Mouse (Mus musculus) heart, embryonic 14.5 days (tissue): ENCODE data around the gene Pawr. TPM values are rescaled to one million over a fixed set of nuclear protein-coding genes. Genes with fewer than 3 reads are reported as not detected.

Experiments used
- microRNA-seq: library from miRNA; unstranded; fragments of <30 nt; microRNA quantifications from one replicate; pipeline ENCODE4, GENCODE M21; 2016
- polyA plus RNA-seq: library from polyadenylated mRNA; unstranded; fragments of >200 nt; fragmentation: Nextera tagmentation; extraction: Ambion mirVana; gene quantifications from 2 replicates; pipeline ENCODE4 v1.2.1, GENCODE M21; 2014

Gene Pawr
- polyA plus RNA-seq, 1 experiment from 2014 or later = 12.4 TPM

Small RNA genes lying within 50 kb of the gene (microRNA-seq; reads per million reads assigned to microRNA genes)
- gene Gm25591 = not detected

Other genes starting within 250 kb of the Pawr start
- gene Ppp1r12a, start 169.9 kb upstream of the Pawr start, polyA plus RNA-seq = 96.8 and 108 TPM in 2 replicates